Mouse (Mus musculus): ENCODE results near the gene Dnajc15. TPM values are rescaled to one million over a fixed set of nuclear protein-coding genes. Genes with fewer than 3 reads are reported as not detected.
A peak's percentile ranks its signal among the peaks of the same experiment; 100 is the strongest.

Dnajc15 gene
- polyA plus RNA-seq, 1 experiment from 2014 or later: 81.9 TPM

- Histone ChIP-seq H3K27ac (ENCODE audit: low read length) (no peak overlapping the region), H3K9ac (ENCODE audit: low read length) (no peak overlapping the region), H3K4me1 (replicated peaks; ENCODE audit: control insufficient read depth, insufficient read depth, low read length) (no peaks in the 10 kb centered on the region), H3K4me3 (ENCODE audit: low read length) (no peak overlapping the region), H3K4me2 (ENCODE audit: low read depth, low read length) (no peak overlapping the region), H3K9me3 (ENCODE audit: control insufficient read depth, low read length) (no peaks in the 10 kb centered on the region), H3K36me3 (ENCODE audit: control insufficient read depth, insufficient read depth, low read length) (no peaks in the 10 kb centered on the region), H3K27me3 (ENCODE audit: control insufficient read depth, insufficient read depth, low read depth, low read length) (no peaks in the 10 kb centered on the region)
- ATAC-seq (ENCODE audit: low read depth): no peak
- 63% methylated on average over 6 of the region's 6 CpGs for WGBS
These were observed 34.4 kb downstream of the Dnajc15 start for GRCm38 (mm10) chr14:77840574-77840973.

GRCm38 (mm10) chr14:77840078-77840477 is 34.8 kb downstream of the Dnajc15 start:
- no peaks in the 10 kb centered on the region for H3K36me3 ChIP-seq (ENCODE audit: control insufficient read depth, insufficient read depth, low read length)
- no peak for ATAC-seq (ENCODE audit: low read depth)
- no peaks in the 10 kb centered on the region for H3K4me1 ChIP-seq (replicated peaks; ENCODE audit: control insufficient read depth, insufficient read depth, low read length)
- no peak overlapping the region for H3K9ac ChIP-seq (ENCODE audit: low read length)
- H3K4me3 ChIP-seq (ENCODE audit: low read length): no peak overlapping the region
- H3K9me3 ChIP-seq (ENCODE audit: control insufficient read depth, low read length): no peaks in the 10 kb centered on the region
- WGBS: 82% methylated on average over 2 of the region's 2 CpGs
- no peak overlapping the region for H3K27ac ChIP-seq (ENCODE audit: low read length)
- H3K27me3 ChIP-seq (ENCODE audit: control insufficient read depth, insufficient read depth, low read depth, low read length): no peaks in the 10 kb centered on the region
- no peak overlapping the region for H3K4me2 ChIP-seq (ENCODE audit: low read depth, low read length)

- no peaks in the 10 kb centered on the region for H3K4me1 ChIP-seq (replicated peaks; ENCODE audit: control insufficient read depth, insufficient read depth, low read length)
- H3K27ac ChIP-seq (ENCODE audit: low read length): no peak overlapping the region
- no peak overlapping the region for H3K9ac ChIP-seq (ENCODE audit: low read length)
- H3K4me2 ChIP-seq (ENCODE audit: low read depth, low read length): no peak overlapping the region
- 84% methylated on average over 2 of the region's 2 CpGs for WGBS
- H3K4me3 ChIP-seq (ENCODE audit: low read length): no peak overlapping the region
- H3K27me3 ChIP-seq (ENCODE audit: control insufficient read depth, insufficient read depth, low read depth, low read length): no peaks in the 10 kb centered on the region
- no peak for ATAC-seq (ENCODE audit: low read depth)
- H3K9me3 ChIP-seq (ENCODE audit: control insufficient read depth, low read length): no peaks in the 10 kb centered on the region
- H3K36me3 ChIP-seq (ENCODE audit: control insufficient read depth, insufficient read depth, low read length): no peaks in the 10 kb centered on the region
These were observed 38.1 kb downstream of the Dnajc15 start for GRCm38 (mm10) chr14:77836794-77837193.

GRCm38 (mm10) chr14:77832359-77832758 is 42.6 kb downstream of the Dnajc15 start:
- no peaks in the 10 kb centered on the region for H3K27me3 ChIP-seq (ENCODE audit: control insufficient read depth, insufficient read depth, low read depth, low read length)
- H3K36me3 ChIP-seq (ENCODE audit: control insufficient read depth, insufficient read depth, low read length): no peaks in the 10 kb centered on the region
- no peaks in the 10 kb centered on the region for H3K4me1 ChIP-seq (replicated peaks; ENCODE audit: control insufficient read depth, insufficient read depth, low read length)
- ATAC-seq (ENCODE audit: low read depth): no peak
- H3K9me3 ChIP-seq (ENCODE audit: control insufficient read depth, low read length): no peaks in the 10 kb centered on the region
- no peak overlapping the region for H3K4me3 ChIP-seq (ENCODE audit: low read length)
- no peak overlapping the region for H3K4me2 ChIP-seq (ENCODE audit: low read depth, low read length)
- no peak overlapping the region for H3K27ac ChIP-seq (ENCODE audit: low read length)
- no peak overlapping the region for H3K9ac ChIP-seq (ENCODE audit: low read length)

- Histone ChIP-seq H3K27ac (ENCODE audit: low read length) (no peak overlapping the region), H3K9ac (ENCODE audit: low read length) (no peak overlapping the region), H3K9me3 (ENCODE audit: control insufficient read depth, low read length) (no peaks in the 10 kb centered on the region), H3K36me3 (ENCODE audit: control insufficient read depth, insufficient read depth, low read length) (no peaks in the 10 kb centered on the region), H3K4me3 (ENCODE audit: low read length) (no peak overlapping the region), H3K4me1 (replicated peaks; ENCODE audit: control insufficient read depth, insufficient read depth, low read length) (no peaks in the 10 kb centered on the region), H3K4me2 (ENCODE audit: low read depth, low read length) (no peak overlapping the region), H3K27me3 (ENCODE audit: control insufficient read depth, insufficient read depth, low read depth, low read length) (no peaks in the 10 kb centered on the region)
- ATAC-seq (ENCODE audit: low read depth): no peak
- WGBS: 70% methylated on average over 4 of the region's 4 CpGs
These were observed 43.0 kb downstream of the Dnajc15 start for GRCm38 (mm10) chr14:77831936-77832335.

- no peak for ATAC-seq (ENCODE audit: low read depth)
- H3K27me3 ChIP-seq (ENCODE audit: control insufficient read depth, insufficient read depth, low read depth, low read length): no peaks in the 10 kb centered on the region
- 0 out of 2 replicates have a peak, but pooled peaks cover 2% of the 10 kb centered on the region for H3K4me1 ChIP-seq (replicated peaks; ENCODE audit: control insufficient read depth, insufficient read depth, low read length)
- no peak overlapping the region for H3K4me3 ChIP-seq (ENCODE audit: low read length)
- H3K36me3 ChIP-seq (ENCODE audit: control insufficient read depth, insufficient read depth, low read length): no peaks in the 10 kb centered on the region
- no peak overlapping the region for H3K27ac ChIP-seq (ENCODE audit: low read length)
- H3K9me3 ChIP-seq (ENCODE audit: control insufficient read depth, low read length): no peaks in the 10 kb centered on the region
- no peak overlapping the region for H3K9ac ChIP-seq (ENCODE audit: low read length)
- H3K4me2 ChIP-seq (ENCODE audit: low read depth, low read length): no peak overlapping the region
- WGBS: 77% methylated on average over 4 of the region's 4 CpGs
These were observed 45.3 kb downstream of the Dnajc15 start for GRCm38 (mm10) chr14:77829673-77830072.

GRCm38 (mm10) chr14:77825891-77826290 is 49.0 kb downstream of the Dnajc15 start:
- no peak overlapping the region for H3K4me3 ChIP-seq (ENCODE audit: low read length)
- WGBS: 50% methylated on average over 3 of the region's 3 CpGs
- no peak overlapping the region for H3K27ac ChIP-seq (ENCODE audit: low read length)

GRCm38 (mm10) chr14:77825121-77825520 is 49.8 kb downstream of the Dnajc15 start:
- H3K9ac ChIP-seq (ENCODE audit: low read length): no peak overlapping the region
- no peaks in the 10 kb centered on the region for H3K9me3 ChIP-seq (ENCODE audit: control insufficient read depth, low read length)
- 0 out of 2 replicates have a peak, but pooled peaks cover 2% of the 10 kb centered on the region for H3K4me1 ChIP-seq (replicated peaks; ENCODE audit: control insufficient read depth, insufficient read depth, low read length)
- no peaks in the 10 kb centered on the region for H3K36me3 ChIP-seq (ENCODE audit: control insufficient read depth, insufficient read depth, low read length)
- 87% methylated on average over 6 of the region's 6 CpGs for WGBS
- no peak overlapping the region for H3K27ac ChIP-seq (ENCODE audit: low read length)
- no peak overlapping the region for H3K4me2 ChIP-seq (ENCODE audit: low read depth, low read length)
- ATAC-seq (ENCODE audit: low read depth): no peak
- no peak overlapping the region for H3K4me3 ChIP-seq (ENCODE audit: low read length)
- H3K27me3 ChIP-seq (ENCODE audit: control insufficient read depth, insufficient read depth, low read depth, low read length): no peaks in the 10 kb centered on the region

More at GRCm38 (mm10) chr14:77825891-77826290, 49.0 kb downstream of the Dnajc15 start:
- Histone ChIP-seq H3K9me3 (ENCODE audit: control insufficient read depth, low read length) (no peaks in the 10 kb centered on the region), H3K9ac (ENCODE audit: low read length) (no peak overlapping the region), H3K27me3 (ENCODE audit: control insufficient read depth, insufficient read depth, low read depth, low read length) (no peaks in the 10 kb centered on the region), H3K4me2 (ENCODE audit: low read depth, low read length) (no peak overlapping the region), H3K4me1 (replicated peaks; ENCODE audit: control insufficient read depth, insufficient read depth, low read length) (0 out of 2 replicates have a peak, but pooled peaks cover 2% of the 10 kb centered on the region), H3K36me3 (ENCODE audit: control insufficient read depth, insufficient read depth, low read length) (no peaks in the 10 kb centered on the region)
- ATAC-seq (ENCODE audit: low read depth): 0 out of 2 replicates have a peak, but pooled peaks have one; percentile 23

GRCm38 (mm10) chr14:77819841-77820240 is 55.1 kb downstream of the Dnajc15 start:
- Histone ChIP-seq H3K4me1 (replicated peaks; ENCODE audit: control insufficient read depth, insufficient read depth, low read length) (no peaks in the 10 kb centered on the region), H3K9me3 (ENCODE audit: control insufficient read depth, low read length) (no peaks in the 10 kb centered on the region), H3K27ac (ENCODE audit: low read length) (no peak overlapping the region), H3K27me3 (ENCODE audit: control insufficient read depth, insufficient read depth, low read depth, low read length) (no peaks in the 10 kb centered on the region), H3K4me2 (ENCODE audit: low read depth, low read length) (no peak overlapping the region), H3K9ac (ENCODE audit: low read length) (no peak overlapping the region), H3K36me3 (ENCODE audit: control insufficient read depth, insufficient read depth, low read length) (no peaks in the 10 kb centered on the region), H3K4me3 (ENCODE audit: low read length) (no peak overlapping the region)
- no peak for ATAC-seq (ENCODE audit: low read depth)
- WGBS: 63% methylated on average over 3 of the region's 3 CpGs

GRCm38 (mm10) chr14:77817561-77817960 is 57.4 kb downstream of the Dnajc15 start:
- Histone ChIP-seq H3K36me3 (ENCODE audit: control insufficient read depth, insufficient read depth, low read length) (no peaks in the 10 kb centered on the region), H3K27ac (ENCODE audit: low read length) (no peak overlapping the region), H3K27me3 (ENCODE audit: control insufficient read depth, insufficient read depth, low read depth, low read length) (no peaks in the 10 kb centered on the region), H3K4me2 (ENCODE audit: low read depth, low read length) (no peak overlapping the region), H3K9me3 (ENCODE audit: control insufficient read depth, low read length) (no peaks in the 10 kb centered on the region), H3K4me3 (ENCODE audit: low read length) (no peak overlapping the region), H3K4me1 (replicated peaks; ENCODE audit: control insufficient read depth, insufficient read depth, low read length) (no peaks in the 10 kb centered on the region), H3K9ac (ENCODE audit: low read length) (no peak overlapping the region)
- ATAC-seq (ENCODE audit: low read depth): no peak
- 87% methylated on average over 6 of the region's 6 CpGs for WGBS

All from lung, embryonic 16.5 days (tissue).